Mouse (Mus musculus) kidney, embryonic 15.5 days (tissue): ENCODE data around the gene Ewsr1. TPM values are rescaled to one million over a fixed set of nuclear protein-coding genes. Genes with fewer than 3 reads are reported as not detected.

Experiments
- ATAC-seq: fragments of 200-750 bp; cut with Nextera tagmentation; replicated peaks from 2 replicates; pipeline ENCODE4 v1.8.0; 2017; ENCODE audit warnings: moderate TSS enrichment; ENCODE audit not compliant: low FRiP score
- H3K27ac ChIP-seq: fragments of 300-500 bp; sonication (generic); 2 replicates; pipeline ENCODE4 v1.5.1; 2015; ENCODE audit warnings: mild to moderate bottlenecking, inconsistent platforms
- H3K27me3 ChIP-seq: fragments of 300-500 bp; sonication (generic); 2 replicates; pipeline ENCODE4 v1.6.1; 2015; ENCODE audit warnings: inconsistent platforms
- H3K36me3 ChIP-seq: fragments of 300-500 bp; sonication (generic); 2 replicates; pipeline ENCODE4 v1.6.1; 2015; ENCODE audit warnings: inconsistent platforms
- H3K4me1 ChIP-seq: fragments of 300-500 bp; sonication (generic); 2 replicates; pipeline ENCODE4 v1.6.1; 2015; ENCODE audit warnings: inconsistent platforms
- H3K4me2 ChIP-seq: fragments of 300-500 bp; sonication (generic); 2 replicates; pipeline ENCODE4 v1.6.1; 2015; ENCODE audit warnings: moderate library complexity, mild to moderate bottlenecking, inconsistent platforms
- H3K4me3 ChIP-seq: fragments of 300-500 bp; sonication (generic); replicated peaks from 2 replicates; pipeline ENCODE4 v1.5.1; 2015; ENCODE audit warnings: mild to moderate bottlenecking, inconsistent platforms
- H3K9ac ChIP-seq: fragments of 300-500 bp; sonication (generic); 2 replicates; pipeline ENCODE4 v1.6.1; 2015; ENCODE audit warnings: mild to moderate bottlenecking, inconsistent platforms
- H3K9me3 ChIP-seq: fragments of 300-500 bp; sonication (generic); replicated peaks from 2 replicates; pipeline ENCODE4 v1.6.1; 2016; ENCODE audit warnings: inconsistent platforms
- WGBS: fragments of 180-500 bp; shearing (Covaris S2); methylation state at CpG from one replicate; pipeline ENCODE4 v1.1.7; 2015; ENCODE audit warnings: mixed read lengths; 5-methylcytosine and 5-hydroxymethylcytosine counted together
- polyA plus RNA-seq: library from polyadenylated mRNA; unstranded; fragments of >200 nt; fragmentation: Nextera tagmentation; extraction: Ambion mirVana; gene quantifications from 2 replicates; pipeline ENCODE4 v1.2.1, GENCODE M21; 2015

Gene Ewsr1
- polyA plus RNA-seq, 1 experiment from 2014 or later = 840 TPM

DNA sequence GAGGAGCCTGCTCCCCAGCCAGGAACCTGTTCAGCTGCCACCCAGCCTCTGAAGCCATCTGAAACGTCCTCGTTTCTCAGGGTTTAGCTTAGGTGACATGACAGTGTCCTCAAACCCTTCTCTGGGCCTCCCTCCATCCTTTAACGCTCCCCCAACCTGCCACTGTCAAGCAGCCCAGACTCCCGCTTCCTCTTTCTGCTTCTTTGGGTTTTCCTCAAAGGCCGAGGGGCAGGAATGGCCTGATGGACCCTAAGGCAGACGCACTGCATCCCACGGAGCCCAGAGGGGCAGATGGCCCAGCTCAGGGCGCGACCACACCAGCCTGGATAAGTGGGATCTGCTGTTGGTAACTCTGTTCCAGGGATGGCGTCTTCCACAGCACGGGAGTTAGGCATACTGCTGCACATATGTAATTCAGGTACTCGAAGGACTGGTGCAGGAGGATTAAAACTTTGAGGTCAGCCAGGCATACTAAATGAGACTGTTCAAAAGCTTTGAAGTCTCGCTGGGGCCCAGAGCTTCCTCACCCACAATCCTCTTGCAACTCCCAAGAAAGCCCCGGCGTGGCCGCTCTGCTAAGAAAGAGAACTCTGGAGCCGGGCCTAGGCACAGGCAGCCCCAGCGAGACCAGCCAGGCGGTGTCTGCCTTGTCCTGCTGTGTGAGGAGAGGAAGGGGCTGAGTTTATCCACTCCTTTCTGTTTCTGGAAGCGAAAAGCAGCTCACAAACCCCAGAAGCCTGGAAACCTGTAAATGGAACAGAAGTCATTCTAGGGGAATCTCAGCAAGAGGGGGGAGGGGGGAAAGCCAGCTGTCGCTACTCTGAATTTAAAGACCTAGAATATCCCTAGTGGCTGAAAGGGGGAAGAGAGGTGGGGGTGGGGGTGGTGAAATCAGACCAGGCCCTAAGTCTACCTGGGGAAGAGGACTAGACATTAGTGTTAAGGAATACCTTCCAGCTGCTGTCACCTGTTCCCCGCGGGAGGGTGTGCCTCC is 42.8 kb downstream of the Ewsr1 start:
- ATAC-seq = no peak
- 0 out of 2 replicates have a peak, but pooled peaks cover 3% of the 10 kb centered on the region for H3K36me3 ChIP-seq
- H3K27ac ChIP-seq = no peak overlapping the region; the same call in 1 of the 2 replicates
- no peaks in the 10 kb centered on the region for H3K9me3 ChIP-seq
- H3K4me3 ChIP-seq = no peak overlapping the region
- H3K4me2 ChIP-seq = 0 out of 2 replicates have a peak overlapping the region, but pooled peaks have one; percentile 10
- H3K9ac ChIP-seq = no peak overlapping the region
- 32% methylated on average over 23 of the region's 23 CpGs for WGBS
- peaks cover 59% of the 10 kb centered on the region for H3K27me3 ChIP-seq
- H3K4me1 ChIP-seq = peaks cover 51% of the 10 kb centered on the region

DNA sequence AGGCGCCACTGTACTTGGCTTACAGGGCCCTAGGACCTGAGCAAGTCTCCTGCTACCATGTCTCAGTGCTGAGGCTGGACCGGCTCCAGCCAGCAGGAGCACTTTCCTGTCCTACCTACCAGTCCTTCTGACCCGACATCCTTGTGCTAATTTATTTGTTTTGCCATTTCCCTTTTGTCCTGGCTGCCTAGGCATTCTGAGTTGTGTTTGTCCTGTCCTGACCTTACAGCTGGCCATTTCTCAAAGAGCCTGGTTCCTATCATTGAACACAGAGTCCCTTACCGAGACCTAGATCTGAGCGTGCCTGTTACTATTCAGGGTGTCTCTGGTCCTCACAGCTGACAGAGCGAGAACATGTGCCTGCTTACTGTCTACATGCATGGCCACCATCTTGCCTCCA is 44.2 kb downstream of the Ewsr1 start:
- Histone ChIP-seq H3K9ac (no peak overlapping the region), H3K27ac (no peak overlapping the region), H3K36me3 (no peaks in the 10 kb centered on the region), H3K4me2 (no peak overlapping the region), H3K4me1 (peaks cover 47% of the 10 kb centered on the region), H3K9me3 (no peaks in the 10 kb centered on the region), H3K4me3 (no peak overlapping the region), H3K27me3 (peaks cover 46% of the 10 kb centered on the region)
- 57% methylated on average over 6 of the region's 6 CpGs for WGBS
- no peak for ATAC-seq

DNA sequence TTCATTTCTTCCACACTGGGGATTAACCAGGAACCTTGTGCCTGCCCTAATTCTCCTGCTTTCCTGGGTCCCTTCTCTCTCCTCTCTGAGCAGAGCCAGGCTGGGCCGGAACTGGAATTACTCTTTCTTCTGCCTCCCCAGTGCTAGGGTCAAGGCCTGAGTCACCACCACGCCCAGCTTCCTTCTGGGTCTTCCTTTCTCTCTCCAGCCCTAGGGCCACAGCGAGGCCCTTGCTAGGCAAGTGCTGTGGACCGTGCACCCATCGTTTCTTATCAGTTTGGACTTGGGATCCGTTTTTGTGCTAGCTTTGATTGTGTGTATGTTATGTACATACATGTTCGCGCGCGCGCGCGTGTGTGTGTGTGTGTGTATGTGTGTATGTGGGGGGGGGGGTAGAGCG is 44.9 kb downstream of the Ewsr1 start:
- 85% methylated on average over 14 of the region's 14 CpGs for WGBS
- no peak for ATAC-seq

DNA sequence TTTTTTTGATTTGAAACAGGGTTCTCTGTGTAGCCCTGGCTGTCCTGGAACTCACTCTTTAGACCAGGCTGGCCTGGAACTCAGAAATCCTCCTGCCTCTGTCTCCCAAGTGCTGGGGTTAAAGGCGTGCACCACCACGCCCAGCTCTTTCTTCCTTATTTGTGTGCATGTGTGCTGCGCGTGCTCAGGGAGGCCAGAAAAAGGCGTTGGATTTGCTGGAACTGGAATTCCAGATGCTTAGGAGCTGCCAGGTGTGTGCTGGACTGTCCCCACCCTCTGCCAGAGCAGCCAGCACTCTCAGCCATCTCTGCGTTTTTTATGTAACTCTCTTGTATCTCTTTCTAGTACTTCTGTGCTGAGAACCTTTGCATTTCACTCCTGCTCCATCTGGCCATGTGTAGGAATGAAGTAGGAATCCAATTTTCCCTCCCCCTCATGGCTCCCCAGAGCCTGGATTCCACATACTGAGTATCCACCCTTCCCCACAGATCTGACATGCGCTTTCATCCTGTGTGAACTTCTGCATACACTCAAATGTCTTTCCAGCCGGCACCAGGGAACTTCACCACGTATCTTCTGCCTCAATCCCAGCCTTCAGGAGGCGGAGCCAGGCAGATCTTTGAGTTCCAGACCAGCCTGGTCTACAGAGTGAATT is 46.7 kb downstream of the Ewsr1 start:
- no peak for ATAC-seq
- H3K9ac ChIP-seq = no peak overlapping the region
- H3K4me1 ChIP-seq = peaks cover 24% of the 10 kb centered on the region
- 75% methylated on average over 10 of the region's 10 CpGs for WGBS
- no peak overlapping the region for H3K27ac ChIP-seq
- H3K4me2 ChIP-seq = no peak overlapping the region
- no peaks in the 10 kb centered on the region for H3K36me3 ChIP-seq
- H3K4me3 ChIP-seq = no peak overlapping the region
- no peaks in the 10 kb centered on the region for H3K9me3 ChIP-seq
- H3K27me3 ChIP-seq = peaks cover 21% of the 10 kb centered on the region

More for the DNA sequence above, 44.9 kb downstream of the Ewsr1 start:
- Histone ChIP-seq H3K4me2 (no peak overlapping the region), H3K27ac (no peak overlapping the region), H3K4me1 (peaks cover 40% of the 10 kb centered on the region), H3K9me3 (no peaks in the 10 kb centered on the region), H3K9ac (no peak overlapping the region), H3K36me3 (no peaks in the 10 kb centered on the region), H3K27me3 (peaks cover 38% of the 10 kb centered on the region), H3K4me3 (no peak overlapping the region)

DNA sequence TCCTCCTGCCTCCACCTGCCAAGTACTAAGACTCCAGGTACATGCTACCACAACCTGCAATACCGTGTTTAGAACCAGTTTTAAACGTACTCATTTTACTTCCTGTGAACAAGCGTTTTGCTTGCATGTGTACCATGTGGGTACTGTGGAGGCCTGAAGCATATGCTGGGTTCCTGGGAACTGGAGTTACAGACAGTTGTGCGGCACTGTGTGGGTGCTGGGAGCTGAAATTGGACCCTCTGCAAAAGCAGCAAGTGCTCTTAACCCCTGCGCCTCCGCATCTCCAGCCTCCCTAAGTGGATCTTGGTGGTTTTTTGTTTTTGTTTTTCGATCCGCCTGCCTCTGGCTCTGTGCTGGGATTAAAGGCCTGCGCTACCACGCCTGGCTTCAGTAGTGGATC is 47.4 kb downstream of the Ewsr1 start:
- no peaks in the 10 kb centered on the region for H3K9me3 ChIP-seq
- peaks cover 14% of the 10 kb centered on the region for H3K27me3 ChIP-seq
- H3K4me2 ChIP-seq = no peak overlapping the region
- no peak for ATAC-seq
- WGBS = 61% methylated on average over 10 of the region's 10 CpGs
- no peak overlapping the region for H3K9ac ChIP-seq
- no peaks in the 10 kb centered on the region for H3K36me3 ChIP-seq
- no peak overlapping the region for H3K27ac ChIP-seq
- peaks cover 17% of the 10 kb centered on the region for H3K4me1 ChIP-seq
- H3K4me3 ChIP-seq = no peak overlapping the region

DNA sequence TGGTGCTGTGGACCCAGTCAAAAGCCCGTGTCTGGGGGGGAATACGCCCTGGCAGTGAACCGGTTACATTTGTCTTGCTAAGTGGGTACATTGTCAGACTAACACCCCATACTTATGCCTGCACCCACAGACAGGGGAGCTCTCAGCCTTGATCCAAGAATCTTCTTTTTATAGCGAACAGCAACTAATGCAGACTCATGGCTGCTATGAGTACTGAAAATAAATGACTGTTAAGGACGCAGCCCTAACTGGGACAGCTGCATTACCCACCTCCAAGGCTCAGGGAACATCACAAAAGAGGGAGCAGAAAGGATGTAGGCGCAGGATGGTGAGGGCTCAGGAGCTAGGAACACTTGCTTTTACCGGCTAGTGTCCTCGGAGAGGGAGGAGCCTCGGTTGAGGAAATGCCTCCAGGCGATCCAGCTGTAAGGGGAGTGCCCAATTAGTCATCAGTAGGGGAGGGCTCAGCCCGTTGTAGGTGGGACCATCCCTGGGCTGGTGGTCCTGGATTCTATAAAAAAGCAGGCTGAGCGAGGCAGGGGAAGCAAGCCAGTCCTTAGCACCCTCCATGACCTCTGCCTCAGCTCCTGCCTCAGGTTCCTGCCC is 52.6 kb downstream of the Ewsr1 start:
- no peak overlapping the region for H3K4me3 ChIP-seq
- 0 out of 2 replicates have a peak, but pooled peaks cover 4% of the 10 kb centered on the region for H3K4me1 ChIP-seq
- no peak overlapping the region for H3K4me2 ChIP-seq
- H3K9me3 ChIP-seq = no peaks in the 10 kb centered on the region
- no peak for ATAC-seq
- H3K27me3 ChIP-seq = no peaks in the 10 kb centered on the region
- no peak overlapping the region for H3K27ac ChIP-seq
- WGBS = 48% methylated on average over 12 of the region's 12 CpGs
- H3K36me3 ChIP-seq = peaks cover 16% of the 10 kb centered on the region
- H3K9ac ChIP-seq = no peak overlapping the region

DNA sequence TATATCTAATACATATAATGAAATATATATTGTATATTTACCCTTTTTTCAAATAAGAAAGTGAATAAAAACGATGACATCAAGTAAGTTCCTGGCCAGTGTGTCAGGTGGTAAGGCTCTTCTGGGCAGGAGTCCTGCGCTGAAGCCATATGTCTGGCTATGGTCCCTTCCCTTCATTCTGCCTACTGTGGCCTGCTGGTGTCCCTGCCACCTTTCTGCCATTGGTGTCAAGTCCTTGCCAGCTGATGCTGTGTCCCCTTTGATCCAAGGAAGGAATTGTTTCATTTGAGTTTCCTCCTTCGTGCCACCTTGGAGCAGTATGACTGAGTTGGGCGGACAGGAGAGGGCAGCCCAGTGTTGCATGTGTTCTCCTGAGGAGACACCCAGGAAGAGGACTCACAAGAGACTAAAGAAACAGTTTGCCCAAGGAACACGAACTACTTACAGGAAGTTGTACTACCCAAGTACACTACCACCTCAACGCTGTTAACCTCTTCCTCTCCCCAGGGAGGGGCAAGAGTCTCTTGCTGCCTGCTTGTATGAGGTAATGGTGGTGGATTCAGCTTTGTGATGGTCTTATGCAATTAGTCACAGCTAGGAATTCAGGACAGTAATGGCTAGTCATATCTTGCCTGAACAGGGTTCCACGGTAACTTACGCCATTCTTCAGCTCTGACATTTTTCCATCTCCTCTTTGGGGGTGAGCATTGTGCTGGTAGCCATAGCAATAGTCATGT is 56.3 kb downstream of the Ewsr1 start:
- 90% methylated on average over 8 of the region's 8 CpGs for WGBS
- ATAC-seq = no peak
- H3K27ac ChIP-seq = no peak overlapping the region
- H3K9ac ChIP-seq = no peak overlapping the region
- no peak overlapping the region for H3K4me3 ChIP-seq
- no peaks in the 10 kb centered on the region for H3K27me3 ChIP-seq
- peaks cover 51% of the 10 kb centered on the region for H3K36me3 ChIP-seq
- H3K9me3 ChIP-seq = no peaks in the 10 kb centered on the region
- H3K4me2 ChIP-seq = no peak overlapping the region
- H3K4me1 ChIP-seq = 0 out of 2 replicates have a peak, but pooled peaks cover 3% of the 10 kb centered on the region

DNA sequence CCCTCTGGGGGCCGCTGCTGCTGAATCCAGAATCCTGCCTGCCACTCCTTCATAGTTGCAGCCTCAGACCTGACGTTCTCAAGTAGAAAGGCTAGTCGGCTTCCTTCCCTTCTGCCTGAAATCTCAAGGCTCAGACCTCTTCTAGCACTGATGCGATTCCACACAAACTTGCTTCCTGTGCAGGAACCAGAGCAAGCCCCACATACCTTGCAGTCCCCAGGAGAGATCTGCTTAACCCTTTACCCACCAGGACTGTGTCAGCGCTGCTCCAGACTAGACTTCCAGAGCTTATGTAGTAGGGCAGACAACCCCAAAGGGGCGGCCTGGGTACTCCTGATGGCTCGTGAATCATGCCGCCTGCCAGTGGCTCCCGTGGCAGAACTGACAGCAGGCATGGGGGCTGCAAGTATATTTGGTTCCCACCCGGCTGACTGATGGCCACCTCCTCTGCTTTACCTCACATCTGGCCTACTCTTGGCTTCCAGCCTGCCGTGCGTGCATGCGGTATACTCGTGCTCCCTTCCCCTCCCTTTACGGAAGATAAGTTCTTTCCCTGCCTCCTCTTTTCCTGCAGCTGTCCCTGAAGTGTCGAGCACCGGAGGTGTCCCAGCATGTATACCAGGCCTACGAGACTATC is 57.8 kb downstream of the Ewsr1 start:
- H3K4me2 ChIP-seq = no peak overlapping the region
- H3K4me1 ChIP-seq = 0 out of 2 replicates have a peak, but pooled peaks cover 3% of the 10 kb centered on the region
- H3K4me3 ChIP-seq = no peak overlapping the region
- H3K9ac ChIP-seq = no peak overlapping the region
- no peaks in the 10 kb centered on the region for H3K9me3 ChIP-seq
- H3K27ac ChIP-seq = peak overlapping the region; percentile 14; the same call in 1 of the 2 replicates
- 54% methylated on average over 18 of the region's 18 CpGs for WGBS
- no peak for ATAC-seq
- H3K27me3 ChIP-seq = no peaks in the 10 kb centered on the region
- H3K36me3 ChIP-seq = peaks cover 66% of the 10 kb centered on the region

DNA sequence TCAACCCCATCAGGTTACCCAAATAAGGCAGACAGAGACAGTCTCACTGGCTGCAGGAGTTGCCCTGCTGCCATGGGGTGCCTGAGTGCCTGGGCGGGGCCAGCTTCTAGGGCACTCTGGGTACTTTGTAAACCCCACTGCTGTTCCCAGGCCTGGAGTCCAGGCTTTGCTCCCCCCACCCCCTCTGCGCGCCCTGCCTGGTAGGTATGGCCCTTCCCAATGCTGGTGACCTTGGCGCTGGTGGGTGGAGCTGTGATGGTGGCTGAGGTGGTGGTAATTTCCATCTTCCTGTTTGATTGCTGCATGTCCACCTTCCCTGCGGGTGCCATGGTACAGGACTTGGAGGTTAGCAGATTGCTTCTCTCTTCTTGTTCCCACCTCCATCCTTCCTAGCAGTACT is 58.5 kb downstream of the Ewsr1 start:
- Histone ChIP-seq H3K9ac (no peak overlapping the region), H3K27ac (peak overlapping the region; percentile 14; the same call in 1 of the 2 replicates), H3K4me2 (no peak overlapping the region), H3K9me3 (no peaks in the 10 kb centered on the region), H3K4me3 (no peak overlapping the region), H3K27me3 (no peaks in the 10 kb centered on the region), H3K4me1 (0 out of 2 replicates have a peak, but pooled peaks cover 3% of the 10 kb centered on the region), H3K36me3 (peaks cover 73% of the 10 kb centered on the region)
- ATAC-seq = no peak
- 96% methylated on average over 5 of the region's 5 CpGs for WGBS

DNA sequence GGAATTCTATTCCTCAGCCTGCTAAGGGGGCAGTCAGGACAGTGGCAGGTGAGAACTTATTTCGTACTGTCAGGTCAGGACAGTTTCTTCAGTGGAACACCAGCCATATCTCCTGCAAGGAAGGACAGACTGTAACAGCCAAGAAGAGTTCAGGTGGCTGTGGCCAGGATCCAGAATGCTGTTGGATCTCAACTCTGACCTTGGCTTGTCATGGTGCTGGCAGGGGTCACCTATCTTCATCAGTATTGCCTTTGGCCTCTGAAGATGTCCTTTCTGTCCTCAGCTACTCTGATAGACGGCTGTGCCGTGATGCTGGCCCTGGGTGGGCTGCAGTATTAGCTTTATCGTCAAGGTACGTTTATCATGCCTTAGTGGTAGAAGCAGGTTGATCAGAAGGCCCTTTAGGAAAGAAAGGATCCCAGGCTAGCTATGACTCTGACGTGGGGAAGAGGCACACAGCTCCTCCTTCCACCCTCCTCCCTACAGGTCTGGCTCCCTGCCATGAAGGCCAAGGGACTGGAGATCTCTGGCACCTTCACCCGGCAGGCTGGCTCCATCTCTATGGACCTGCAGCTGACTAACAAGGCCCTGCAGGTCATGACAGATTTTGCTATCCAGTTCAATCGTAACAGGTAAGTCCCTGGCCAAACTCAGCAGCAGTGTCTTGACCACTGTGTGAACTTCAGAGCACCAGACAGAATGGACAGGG is 61.8 kb downstream of the Ewsr1 start:
- WGBS = 81% methylated on average over 8 of the region's 8 CpGs
- no peak overlapping the region for H3K9ac ChIP-seq
- peaks cover 99% of the 10 kb centered on the region for H3K36me3 ChIP-seq
- no peaks in the 10 kb centered on the region for H3K27me3 ChIP-seq
- no peak overlapping the region for H3K4me3 ChIP-seq
- H3K4me2 ChIP-seq = no peak overlapping the region
- no peak overlapping the region for H3K27ac ChIP-seq
- ATAC-seq = no peak
- H3K4me1 ChIP-seq = 0 out of 2 replicates have a peak, but pooled peaks cover 3% of the 10 kb centered on the region
- no peaks in the 10 kb centered on the region for H3K9me3 ChIP-seq
